Mouse (Mus musculus): ENCODE measurements around the gene Rabgap1.

DNA sequence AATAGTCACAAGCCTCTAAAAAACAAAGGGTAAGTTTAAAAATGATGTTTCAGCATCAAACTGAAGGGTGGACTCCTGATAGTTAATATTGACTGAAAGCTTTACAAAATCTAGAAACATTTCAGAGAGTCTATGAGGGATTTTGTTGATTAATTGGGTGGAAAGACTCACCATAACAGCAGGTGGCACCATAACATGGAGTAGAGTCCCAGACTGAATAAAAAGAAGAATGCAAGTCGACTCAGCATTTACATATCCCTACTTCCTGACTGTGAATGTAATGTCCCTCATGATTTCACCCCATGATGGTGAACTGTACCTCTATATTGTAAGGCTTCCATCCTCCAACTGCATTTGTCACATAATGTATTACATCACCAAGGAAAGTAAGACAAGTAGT, 47.5 kb upstream of the Rabgap1 start:
- no peak for TF ChIP-seq CTCF (IDR thresholded peaks at IDR 0.05; ENCODE audit: borderline replicate concordance, insufficient read depth, low read length)
- TF ChIP-seq POLR2A (IDR thresholded peaks at IDR 0.05; ENCODE audit: low read depth, low read length), result no peak
